Mouse (Mus musculus) adrenal gland, adult 8-10 months (tissue): ENCODE results near the gene Garnl3. TPM values are rescaled to one million over a fixed set of nuclear protein-coding genes. Genes with fewer than 3 reads are reported as not detected.
A peak's percentile ranks its signal among the peaks of the same experiment; 100 is the strongest.

ENCODE experiments used
- DNase-seq: peaks from one replicate; pipeline ENCODE4 v3.0.0; 2022
- total RNA-seq, 4 experiments: library from RNA; stranded (reverse); gene quantifications; 2 replicates each; pipeline ENCODE4 v1.2.4; 2022

Garnl3 gene
- total RNA-seq, 4 experiments from 2014 or later, result 12.7 to 29.6 (median 19.1) TPM

DNA sequence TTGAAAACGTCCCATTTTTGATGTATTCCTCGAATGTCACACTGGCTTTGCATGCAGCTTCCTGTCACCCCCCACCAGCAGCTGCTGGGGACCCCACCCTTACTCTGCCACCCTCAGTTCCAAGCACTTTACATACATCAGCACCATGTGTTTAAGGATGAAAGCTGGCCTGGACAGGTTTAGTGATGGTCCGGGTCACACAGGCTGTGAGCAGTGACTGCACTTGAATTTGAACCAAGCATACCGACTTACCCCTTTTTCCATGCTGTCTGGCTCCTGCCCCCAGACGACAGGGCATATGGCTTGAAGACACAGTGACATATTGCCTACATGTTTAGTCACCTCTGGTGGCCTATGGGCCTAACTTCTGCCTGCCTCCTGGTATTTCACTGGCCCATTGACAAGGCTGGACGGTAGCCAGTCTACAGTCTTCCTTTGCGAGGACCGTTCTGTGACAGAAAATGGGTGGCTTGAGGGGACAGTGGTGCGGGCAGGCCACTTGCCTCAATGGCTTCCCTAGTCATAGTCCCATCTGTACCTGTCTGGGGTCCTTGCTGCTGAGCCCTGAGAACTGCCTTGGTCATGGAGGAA, 163.3 kb downstream of the Garnl3 start:
- DNase-seq, result no peak

DNA sequence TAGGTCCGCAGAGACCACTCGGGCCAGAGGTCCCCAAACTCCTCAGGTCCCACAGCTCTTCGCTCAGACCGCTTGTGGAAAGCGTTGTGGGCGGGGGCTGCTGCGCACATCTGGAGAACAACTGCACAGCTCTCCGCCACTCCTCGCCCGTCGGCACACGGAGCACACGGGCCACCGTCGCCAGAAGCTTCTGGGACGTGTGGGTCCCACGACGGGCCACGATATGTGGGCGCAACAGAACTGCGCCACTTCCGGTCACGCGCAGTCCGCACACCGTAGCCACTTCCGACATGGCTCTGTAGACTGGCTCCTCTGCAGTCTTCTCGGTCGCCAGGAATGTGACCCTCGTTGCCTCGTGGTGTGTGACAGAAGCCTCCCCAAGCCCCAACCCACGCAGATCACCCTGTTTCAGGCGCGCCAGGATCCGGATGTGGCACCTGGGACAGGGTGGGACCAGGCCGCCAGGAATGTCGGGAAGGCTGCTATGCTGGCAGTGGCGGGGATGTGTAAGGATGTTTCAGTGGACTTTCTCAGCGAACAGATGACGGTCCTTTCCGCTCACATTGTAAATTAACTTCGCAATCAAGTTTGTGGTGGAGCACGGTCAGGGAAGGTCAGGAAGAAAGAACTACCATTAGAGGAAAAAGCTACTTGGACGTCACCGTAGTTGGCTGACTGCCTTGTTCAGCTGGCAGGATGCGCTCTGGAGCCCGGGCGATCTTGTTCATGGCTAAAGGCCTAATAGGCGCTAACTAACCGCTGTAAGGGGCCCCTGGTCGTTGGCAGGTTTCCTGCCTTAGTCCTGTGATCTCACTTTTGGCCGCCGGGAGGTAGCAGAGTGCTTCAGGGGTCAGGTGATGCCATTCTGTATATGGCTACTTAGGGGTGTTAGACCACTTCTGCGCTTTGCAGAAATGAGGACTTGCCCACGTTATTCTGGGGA, 164.5 kb downstream of the Garnl3 start:
- peak; percentile 85 for DNase-seq

DNA sequence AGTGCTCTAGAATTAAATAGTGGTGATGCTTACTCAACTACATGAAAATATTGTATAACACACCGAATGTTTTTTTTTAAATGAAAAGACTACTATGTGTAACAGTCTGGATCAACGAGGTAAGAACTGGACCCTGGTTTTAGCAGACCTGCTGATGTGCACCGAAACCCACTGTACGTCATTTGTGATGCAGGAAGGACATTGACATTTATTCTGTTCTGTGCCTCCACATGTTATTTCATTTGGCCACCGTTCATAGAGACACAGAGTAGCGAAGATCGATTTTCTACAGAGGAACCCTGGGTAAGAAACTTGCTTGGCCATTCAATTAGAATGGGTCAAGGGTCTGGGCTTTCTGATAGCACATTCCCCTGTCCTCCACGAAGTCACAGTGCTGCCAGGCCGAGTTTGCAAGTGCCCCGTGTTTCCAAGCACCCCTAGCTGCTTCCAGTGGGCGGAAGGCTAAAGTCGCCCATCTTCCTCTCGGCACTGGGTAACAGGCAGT, 165.2 kb downstream of the Garnl3 start:
- DNase-seq, result no peak

DNA sequence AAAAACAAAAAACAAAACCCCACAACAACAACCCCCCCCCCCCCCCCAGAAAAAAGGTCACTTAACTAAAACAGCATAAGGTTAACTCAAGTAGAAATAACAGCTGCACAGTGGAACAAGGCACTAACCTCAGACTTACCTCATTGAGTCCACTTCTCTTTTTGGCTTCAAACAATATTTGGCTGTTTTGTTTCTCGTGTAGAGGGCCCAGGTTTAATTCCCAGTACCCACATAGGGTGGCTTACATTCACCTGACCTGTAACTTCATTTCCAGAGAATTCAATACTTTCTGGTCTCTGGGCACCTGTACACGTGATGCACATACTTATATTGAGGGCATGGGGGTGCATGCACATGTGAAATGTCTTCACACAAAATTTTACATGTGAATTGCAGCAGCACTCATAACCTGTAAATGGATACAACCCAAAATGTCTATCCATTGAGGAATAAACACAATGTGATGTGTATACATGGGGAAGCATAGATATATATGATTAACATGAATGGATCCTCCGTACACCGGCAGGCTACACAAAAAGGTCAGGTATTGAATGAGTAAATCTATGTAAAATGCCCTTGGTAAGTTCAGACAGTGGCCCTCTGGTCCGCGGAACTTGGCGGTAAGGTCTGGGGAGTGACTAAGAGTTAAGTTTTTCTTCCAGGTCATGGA, 165.8 kb downstream of the Garnl3 start:
- DNase-seq, result no peak

DNA sequence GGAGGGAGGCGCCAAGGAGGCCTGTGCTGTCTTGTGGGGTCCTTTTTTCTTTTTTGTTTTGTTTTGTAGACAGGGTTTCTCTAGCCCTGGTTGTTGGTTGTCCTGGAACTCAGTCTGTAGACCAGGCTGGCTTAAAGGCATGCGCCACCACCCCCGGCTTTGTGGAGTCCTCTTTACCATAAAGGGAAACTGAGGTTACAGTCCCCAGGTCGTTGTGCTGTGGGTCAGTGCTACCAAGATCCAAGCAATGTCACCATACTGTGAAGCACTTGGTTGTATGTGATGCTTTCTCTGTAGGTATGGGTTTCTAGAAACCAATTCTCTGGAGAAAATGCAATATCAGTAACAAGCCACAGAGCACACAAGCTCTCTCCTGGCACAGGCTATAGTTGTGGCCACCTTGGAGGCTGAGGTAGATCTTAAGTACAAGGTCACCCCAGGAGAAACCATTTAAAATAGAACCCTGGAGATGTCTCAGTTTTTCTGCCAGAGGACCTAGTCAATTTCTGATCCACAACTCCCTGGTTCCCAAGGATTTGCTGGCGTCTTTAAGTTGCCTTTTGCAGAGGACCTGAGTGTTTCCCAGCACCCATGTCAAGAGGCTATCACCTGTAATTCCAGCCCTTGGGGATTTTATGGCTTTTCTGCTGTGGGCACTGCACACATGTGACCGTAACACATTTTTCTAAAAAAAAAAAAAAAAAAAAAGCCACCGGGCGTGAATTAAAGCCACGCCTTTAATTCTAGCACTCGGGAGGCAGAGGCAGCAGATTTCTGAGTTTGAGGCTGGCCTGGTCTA, 166.6 kb downstream of the Garnl3 start:
- DNase-seq, result no peak

DNA sequence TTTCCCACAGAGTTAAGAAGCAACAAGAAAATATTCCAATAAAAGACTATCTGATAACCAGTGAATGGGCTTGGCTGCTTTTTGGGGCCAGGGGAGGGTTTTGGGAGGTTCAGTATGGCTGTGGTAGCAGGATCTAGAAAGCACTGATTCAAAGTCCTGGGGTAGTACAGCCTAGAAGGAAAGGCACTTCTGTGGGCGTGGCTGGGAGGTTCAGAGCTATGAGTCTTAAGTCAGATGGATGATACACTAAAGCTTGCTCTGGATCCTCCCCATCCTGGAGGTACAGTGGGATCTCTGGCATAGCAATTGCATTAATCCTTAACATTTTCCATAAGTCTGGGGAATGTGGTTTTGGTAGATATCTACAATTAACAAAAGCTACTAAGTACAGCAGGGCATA, 167.5 kb downstream of the Garnl3 start:
- DNase-seq, result no peak

DNA sequence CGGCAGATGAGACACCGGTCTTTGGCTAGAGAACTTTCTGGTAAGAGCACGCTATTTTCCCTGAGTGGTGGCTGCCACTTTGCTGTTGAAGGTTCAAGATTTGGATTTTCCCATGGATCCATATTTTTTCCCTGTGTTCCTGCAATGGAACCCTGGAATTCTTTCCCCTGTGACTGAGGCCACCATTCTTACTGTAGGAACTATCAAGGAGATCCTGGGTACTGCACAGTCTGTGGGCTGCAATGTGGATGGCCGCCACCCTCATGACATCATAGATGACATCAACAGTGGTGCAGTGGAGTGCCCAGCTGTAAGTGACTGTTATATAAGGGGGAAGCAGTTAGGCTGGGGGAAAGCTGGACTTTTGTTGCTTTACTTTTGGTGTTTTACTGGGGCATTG, 167.9 kb downstream of the Garnl3 start:
- DNase-seq, result no peak

DNA sequence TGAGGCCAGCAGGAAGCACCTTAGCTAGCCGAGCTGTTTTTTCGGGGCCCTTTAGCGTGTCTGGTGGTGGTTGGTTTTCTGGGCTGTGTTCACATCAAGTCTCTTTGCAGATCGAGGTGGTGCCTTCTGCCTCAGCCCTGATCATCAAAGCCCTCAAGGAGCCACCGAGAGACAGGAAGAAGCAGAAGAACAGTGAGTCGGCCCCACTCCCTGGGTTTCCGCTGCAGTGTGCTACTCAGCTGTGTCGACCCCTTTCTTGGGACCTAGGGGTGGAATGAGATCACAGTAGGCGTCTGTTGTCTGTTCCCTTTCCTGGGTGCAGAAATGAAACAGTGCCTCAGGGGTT, 168.6 kb downstream of the Garnl3 start:
- DNase-seq, result no peak

DNA sequence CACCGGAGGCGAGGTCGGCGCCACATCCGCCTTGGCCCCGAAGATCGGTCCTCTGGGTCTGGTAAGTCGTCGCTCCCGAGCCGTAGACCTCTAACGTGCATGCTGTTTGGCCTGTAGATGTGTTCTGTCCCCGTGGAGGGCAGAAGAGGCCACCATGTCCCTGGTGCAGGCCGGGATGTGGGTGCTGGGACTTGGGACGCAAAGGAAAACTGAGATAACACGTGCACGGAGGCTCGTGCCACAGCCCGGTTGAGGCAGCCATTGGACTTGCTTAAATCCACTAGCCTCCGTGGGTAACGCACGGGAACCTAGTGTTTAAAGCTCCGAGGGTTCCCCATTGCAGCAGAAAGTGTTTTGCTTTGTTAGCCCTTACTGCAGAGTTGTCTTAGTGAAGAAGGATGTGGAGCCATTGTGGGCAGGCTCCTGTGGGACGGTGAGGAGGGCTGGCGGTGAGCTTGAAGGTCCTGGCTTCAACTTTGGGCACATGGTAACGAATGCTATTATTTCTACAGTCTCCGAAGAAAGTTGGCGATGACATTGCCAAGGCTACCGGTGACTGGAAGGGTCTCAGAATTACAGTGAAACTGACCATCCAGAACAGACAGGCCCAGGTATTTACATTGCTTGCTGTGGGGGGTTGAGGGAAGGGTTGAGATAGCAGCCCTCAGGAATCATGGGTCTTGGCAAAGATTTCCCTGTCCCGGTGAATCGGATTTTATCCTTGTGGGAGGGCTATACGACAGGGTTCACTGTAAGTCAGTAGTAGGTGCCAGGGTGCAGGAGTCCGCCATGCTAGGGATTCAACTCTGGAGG, 169.2 kb downstream of the Garnl3 start:
- DNase-seq, result no peak

DNA sequence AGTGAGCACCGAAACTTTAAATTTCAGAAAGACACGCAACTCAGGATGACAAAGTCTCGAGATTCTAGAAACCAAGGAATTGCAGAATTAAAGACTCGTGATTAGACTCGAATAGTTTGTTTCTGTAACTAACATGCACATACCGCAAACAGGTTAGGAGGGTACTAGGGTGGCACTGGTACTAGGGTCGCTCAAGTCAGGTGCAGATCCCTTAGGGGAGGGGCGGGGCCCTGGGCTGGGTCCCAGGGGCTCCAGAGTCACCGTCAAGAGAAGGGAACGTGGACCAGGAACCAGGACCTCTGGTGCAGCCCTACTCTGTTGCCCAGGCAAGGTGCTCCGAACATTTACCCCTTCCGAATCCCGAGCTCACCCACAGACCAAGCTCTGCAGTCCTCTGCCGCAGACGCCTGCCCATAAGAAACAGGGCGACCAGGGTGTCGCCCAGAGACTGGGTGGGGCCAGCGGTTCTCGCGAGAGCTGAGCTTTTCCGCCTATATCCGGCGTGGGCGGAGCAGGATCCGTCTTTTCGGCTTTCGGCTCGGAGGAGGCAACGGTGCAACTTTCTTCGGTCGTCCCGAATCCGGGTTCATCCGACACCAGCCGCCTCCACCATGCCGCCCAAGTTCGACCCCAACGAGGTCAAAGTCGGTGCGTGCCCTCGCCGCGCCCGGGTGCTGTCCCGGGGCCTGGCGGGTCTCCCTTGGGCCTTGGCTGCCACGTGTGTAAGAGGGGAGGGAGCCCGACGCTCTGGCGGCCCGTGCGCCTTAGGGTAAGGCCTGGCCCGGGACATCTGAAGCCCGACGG, 170.1 kb downstream of the Garnl3 start, which contains the start of the genes Rpl12 and Lrsam1:
Gene Rpl12 (plus strand): TSS at position 368 of the 804 bp plus-strand sequence.
Gene Lrsam1 (minus strand): TSS at position 423 of the 804 bp plus-strand sequence.
- peak; percentile 92 for DNase-seq

DNA sequence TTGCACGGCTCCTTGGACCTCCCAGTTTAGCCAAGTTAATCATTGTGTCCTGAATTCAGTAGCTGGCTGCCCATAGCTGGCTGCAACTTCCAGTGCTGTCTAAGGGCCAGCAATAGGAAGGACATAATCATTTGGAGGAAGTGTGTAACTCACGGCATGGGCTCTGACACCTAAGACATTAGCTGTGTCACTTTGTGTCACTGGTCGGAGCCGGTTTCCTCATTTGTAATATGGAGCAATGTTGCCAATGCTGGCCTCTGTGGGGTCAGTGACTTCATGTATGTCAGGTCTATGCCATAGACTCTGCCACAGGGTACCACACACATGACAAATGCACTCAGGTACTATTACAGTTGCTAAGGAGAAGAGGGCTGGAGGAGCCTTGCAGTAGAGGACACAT, 171.2 kb downstream of the Garnl3 start:
- no peak for DNase-seq

DNA sequence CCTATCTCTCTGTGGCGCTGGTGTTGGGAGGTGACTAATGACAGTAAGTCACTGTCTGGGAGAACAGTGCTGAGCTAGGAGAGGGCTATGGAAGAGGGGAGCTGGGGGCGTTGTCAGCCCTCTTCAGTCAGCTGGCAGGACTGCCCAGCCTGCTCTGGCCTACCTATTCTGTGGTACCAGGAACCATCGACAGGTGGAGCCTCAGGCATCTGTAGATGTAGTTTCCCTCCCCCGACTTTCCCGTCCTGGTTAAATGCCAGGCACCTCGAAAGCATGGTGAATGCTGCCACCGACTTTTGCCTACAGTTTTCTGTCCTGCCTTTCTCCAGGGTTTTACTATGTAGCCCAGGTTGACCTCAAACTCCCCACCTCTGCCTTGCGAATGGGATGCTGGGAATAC, 174.1 kb downstream of the Garnl3 start:
- no peak for DNase-seq

DNA sequence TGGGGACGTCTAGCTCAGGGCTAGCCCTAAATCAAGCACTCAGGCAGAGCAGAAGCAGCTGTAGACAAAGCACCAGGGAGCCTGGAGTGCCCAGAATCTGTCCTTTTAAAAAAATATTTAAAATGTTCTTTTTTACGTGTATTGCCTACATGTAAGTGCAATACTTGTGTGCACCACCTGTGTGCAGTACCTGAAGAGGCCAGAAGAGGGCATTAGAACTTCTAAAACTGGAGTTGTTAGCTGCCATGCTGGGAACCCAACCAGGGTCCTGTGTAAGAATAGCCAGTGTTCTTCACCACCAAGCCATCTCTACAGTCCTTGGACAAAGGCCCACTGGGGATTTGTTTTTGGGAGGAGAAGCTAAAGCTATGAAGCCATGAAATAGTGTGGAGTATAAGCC, 176.9 kb downstream of the Garnl3 start:
- DNase-seq, result no peak

DNA sequence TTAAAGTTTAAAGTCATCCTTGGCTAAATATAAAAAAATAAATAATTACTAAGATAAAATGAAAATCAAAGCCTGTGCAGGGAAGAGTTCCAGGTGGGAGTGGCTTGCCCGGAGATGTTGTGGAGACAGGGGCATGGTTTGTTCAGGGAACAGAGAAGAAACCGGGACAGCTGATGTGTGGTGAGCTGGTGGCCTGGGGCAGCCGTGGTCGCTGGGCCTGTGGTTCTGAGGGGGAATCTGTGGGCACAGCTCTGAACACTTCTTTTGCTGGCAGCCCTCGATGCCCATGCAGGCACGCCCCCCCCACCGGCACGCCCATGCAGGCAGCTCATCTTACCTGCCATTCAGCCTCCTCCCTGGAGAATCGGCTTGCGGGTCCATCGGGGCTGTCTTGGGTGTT, 184.0 kb downstream of the Garnl3 start:
- DNase-seq, result no peak

DNA sequence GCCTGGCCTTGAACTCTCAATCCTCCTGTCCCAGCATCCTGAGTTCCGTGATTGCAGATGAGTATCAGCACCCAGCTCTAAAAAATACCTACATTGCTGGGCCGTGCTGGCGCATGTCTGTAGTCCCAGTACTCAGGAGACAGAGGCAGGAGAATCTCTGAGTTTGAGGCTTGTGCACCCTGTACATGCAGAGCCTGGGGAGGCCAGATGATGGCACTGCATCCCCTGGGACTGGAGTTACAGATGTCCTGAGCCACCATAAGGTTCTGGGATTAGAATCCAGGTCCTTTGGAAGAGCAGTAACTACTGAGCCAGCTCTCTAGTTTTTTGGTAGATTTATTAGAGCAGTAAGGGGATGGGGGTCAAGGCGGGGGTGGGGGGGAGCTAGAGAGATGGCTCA, 191.0 kb downstream of the Garnl3 start:
- DNase-seq, result no peak

DNA sequence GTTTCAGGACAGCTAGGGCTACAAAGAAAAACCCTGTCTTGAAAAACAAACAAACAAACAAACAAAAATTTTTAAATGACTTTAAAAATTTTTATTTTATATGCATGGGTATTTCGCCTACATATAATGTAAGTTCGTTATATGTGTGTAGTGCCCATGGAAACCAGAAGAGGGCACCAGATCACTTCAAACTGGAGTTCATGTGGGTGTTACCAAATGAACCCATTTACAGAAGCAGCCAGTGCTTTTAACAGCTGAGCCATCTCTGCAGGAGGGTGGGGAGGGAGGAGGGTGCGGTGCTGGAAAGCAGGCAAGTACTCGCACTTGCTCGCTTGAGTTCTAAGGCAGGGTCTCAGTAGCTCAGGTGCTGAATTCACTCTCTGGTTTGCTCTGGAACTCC, 192.0 kb downstream of the Garnl3 start:
- DNase-seq, result no peak

DNA sequence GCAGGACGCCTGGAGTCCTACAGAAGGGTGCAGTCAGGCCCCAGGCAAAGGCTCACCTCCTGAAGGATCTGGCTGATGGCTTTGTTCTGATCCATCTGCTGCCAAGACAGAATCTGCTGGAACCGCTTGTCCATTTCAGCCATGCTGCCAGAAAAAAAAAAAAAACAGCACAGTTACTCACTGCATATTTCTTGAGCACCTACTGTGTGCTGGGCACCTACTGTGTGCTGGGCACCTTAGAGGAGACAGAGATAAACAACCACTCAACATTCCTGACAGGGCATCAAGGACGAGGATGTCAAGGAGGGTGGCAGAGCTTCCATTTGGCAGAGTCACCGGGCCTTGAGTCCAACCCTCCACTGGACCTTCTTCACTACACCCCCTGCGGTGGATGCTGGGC, 192.7 kb downstream of the Garnl3 start:
- no peak for DNase-seq
